Mouse (Mus musculus): ENCODE data around the gene Sema6d. TPM values are rescaled to one million over a fixed set of nuclear protein-coding genes. Genes with fewer than 3 reads are reported as not detected.

The Sema6d gene
- polyA plus RNA-seq, 1 experiment, result not detected

DNA sequence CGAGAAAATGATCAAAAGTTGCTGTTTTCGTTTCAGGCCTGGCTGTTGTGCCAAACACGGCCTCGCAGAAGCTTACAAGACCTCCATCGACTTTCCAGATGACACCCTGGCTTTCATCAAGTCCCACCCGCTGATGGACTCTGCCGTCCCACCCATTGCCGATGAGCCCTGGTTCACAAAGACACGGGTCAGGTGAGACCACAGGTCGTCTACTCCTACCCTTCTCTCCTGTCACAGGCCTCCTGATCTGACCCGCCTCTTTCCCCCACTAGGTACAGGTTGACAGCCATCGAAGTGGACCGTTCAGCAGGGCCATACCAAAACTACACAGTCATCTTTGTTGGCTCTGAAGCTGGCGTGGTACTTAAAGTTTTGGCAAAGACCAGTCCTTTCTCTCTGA is 568.6 kb downstream of the Sema6d start:
- no peak overlapping the region for H3K4me3 ChIP-seq (ENCODE audit: insufficient read depth, low read depth, low read length)
- 90% methylated on average over 14 of the region's 14 CpGs for WGBS
- H3K27ac ChIP-seq (ENCODE audit: insufficient read depth, low read depth, low read length), result no peak overlapping the region
- H3K4me1 ChIP-seq (ENCODE audit: control insufficient read depth, insufficient read depth, low read length), result no peaks in the 10 kb centered on the region
- TF ChIP-seq CTCF (IDR thresholded peaks at IDR 0.05; ENCODE audit: insufficient read depth, low read depth, low read length) (no peak), POLR2A (IDR thresholded peaks at IDR 0.05; ENCODE audit: insufficient read depth, low read depth, low read length) (no peak)

DNA sequence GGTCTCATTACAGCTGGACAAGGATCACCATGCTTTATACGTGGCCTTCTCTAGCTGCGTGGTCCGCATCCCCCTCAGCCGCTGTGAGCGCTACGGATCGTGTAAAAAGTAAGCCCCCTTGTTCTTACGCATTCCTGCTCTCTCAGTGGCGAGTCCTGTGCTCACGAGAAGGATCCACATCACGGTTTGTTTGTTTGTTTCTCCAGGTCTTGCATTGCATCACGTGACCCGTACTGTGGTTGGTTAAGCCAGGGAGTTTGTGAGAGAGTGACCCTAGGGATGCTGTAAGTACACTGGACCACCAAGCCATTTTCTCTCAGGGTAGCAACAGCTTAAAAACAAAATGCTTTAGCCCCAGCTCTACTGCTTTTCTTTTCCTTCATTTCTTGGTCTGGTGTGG is 569.8 kb downstream of the Sema6d start:
- TF ChIP-seq CTCF (IDR thresholded peaks at IDR 0.05; ENCODE audit: insufficient read depth, low read depth, low read length) (no peak), POLR2A (IDR thresholded peaks at IDR 0.05; ENCODE audit: insufficient read depth, low read depth, low read length) (no peak)
- 93% methylated on average over 13 of the region's 13 CpGs for WGBS
- Histone ChIP-seq H3K4me3 (ENCODE audit: insufficient read depth, low read depth, low read length) (no peak overlapping the region), H3K4me1 (ENCODE audit: control insufficient read depth, insufficient read depth, low read length) (no peaks in the 10 kb centered on the region), H3K27ac (ENCODE audit: insufficient read depth, low read depth, low read length) (no peak overlapping the region)

DNA sequence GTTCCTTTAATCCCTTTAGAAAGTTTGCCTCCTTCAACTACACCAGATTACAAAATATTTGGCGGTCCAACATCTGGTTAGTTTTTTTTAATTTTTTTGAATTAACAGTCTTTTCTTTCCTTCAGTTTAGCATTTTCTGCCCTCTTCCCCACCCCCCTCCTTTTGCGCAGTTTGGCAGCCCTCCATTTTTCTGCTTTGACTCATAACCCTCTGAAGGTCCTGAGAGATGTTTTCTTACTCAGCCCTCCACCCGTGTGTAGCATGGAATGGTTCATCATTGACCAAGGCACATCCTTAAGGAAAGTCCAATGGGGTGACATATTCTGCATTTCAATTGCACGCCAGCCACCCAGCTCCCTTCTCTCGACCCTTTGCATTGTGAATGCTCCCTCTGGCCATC is 570.9 kb downstream of the Sema6d start:
- TF ChIP-seq POLR2A (IDR thresholded peaks at IDR 0.05; ENCODE audit: insufficient read depth, low read depth, low read length) (no peak), CTCF (IDR thresholded peaks at IDR 0.05; ENCODE audit: insufficient read depth, low read depth, low read length) (no peak)
- 90% methylated on average over 5 of the region's 5 CpGs for WGBS
- no peak overlapping the region for H3K4me3 ChIP-seq (ENCODE audit: insufficient read depth, low read depth, low read length)
- H3K27ac ChIP-seq (ENCODE audit: insufficient read depth, low read depth, low read length), result no peak overlapping the region
- no peaks in the 10 kb centered on the region for H3K4me1 ChIP-seq (ENCODE audit: control insufficient read depth, insufficient read depth, low read length)

DNA sequence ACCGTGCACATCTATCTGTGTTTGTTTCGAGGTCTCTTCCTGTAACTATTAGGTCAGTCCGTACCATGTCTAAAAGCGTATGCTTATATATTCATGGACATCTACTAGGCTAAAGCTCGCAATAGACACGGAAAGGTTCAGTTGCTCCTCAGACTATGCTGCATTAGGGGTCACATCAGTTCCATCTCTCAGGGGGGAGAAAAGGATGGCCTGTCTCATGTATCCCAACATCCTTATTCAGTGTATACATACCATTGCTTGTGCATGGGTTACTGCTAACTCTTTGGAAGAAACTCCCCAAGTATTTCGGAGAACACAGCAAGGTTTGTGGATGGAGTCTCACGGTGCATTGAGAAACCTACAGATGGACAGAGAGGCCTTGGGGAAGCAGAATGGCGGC is 571.5 kb downstream of the Sema6d start:
- Histone ChIP-seq H3K4me1 (ENCODE audit: control insufficient read depth, insufficient read depth, low read length) (no peaks in the 10 kb centered on the region), H3K4me3 (ENCODE audit: insufficient read depth, low read depth, low read length) (no peak overlapping the region), H3K27ac (ENCODE audit: insufficient read depth, low read depth, low read length) (no peak overlapping the region)
- WGBS, result 97% methylated on average over 9 of the region's 9 CpGs
- no peak for TF ChIP-seq POLR2A (IDR thresholded peaks at IDR 0.05; ENCODE audit: insufficient read depth, low read depth, low read length)

DNA sequence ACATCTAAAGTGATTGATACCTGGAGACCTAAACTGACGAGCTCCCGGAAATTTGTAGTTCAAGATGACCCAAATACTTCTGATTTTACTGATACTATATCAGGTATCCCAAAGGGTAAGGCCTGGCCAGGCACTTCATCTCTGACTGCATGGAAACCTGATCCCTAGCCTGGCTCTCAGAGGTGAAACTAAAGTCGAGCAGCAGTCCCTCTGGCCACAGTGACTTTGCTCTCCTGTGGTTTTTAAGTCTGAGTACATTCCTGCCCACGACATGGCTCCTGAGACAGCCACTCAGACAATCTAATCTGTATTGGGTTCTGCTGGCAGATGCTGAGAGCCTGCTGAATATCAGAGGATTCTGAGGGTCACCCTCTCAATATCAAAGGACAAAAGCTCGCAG is 572.5 kb downstream of the Sema6d start:
- 76% methylated on average over 5 of the region's 5 CpGs for WGBS
- Histone ChIP-seq H3K4me1 (ENCODE audit: control insufficient read depth, insufficient read depth, low read length) (no peaks in the 10 kb centered on the region), H3K27ac (ENCODE audit: insufficient read depth, low read depth, low read length) (no peak overlapping the region), H3K4me3 (ENCODE audit: insufficient read depth, low read depth, low read length) (no peak overlapping the region)
- TF ChIP-seq CTCF (IDR thresholded peaks at IDR 0.05; ENCODE audit: insufficient read depth, low read depth, low read length), result no peak
- no peak for TF ChIP-seq POLR2A (IDR thresholded peaks at IDR 0.05; ENCODE audit: insufficient read depth, low read depth, low read length)

DNA sequence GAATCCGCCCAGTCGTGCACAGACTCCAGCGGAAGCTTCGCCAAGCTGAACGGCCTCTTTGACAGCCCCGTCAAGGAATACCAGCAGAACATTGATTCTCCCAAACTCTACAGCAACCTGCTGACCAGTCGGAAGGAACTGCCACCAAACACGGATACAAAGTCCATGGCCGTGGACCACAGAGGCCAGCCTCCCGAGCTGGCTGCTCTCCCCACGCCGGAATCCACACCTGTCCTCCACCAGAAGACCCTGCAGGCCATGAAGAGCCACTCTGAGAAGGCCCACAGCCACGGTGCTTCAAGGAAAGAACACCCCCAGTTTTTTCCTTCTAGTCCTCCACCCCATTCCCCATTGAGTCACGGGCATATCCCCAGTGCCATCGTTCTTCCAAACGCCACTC is 574.4 kb downstream of the Sema6d start:
- TF ChIP-seq CTCF (IDR thresholded peaks at IDR 0.05; ENCODE audit: insufficient read depth, low read depth, low read length) (no peak), POLR2A (IDR thresholded peaks at IDR 0.05; ENCODE audit: insufficient read depth, low read depth, low read length) (no peak)
- no peaks in the 10 kb centered on the region for H3K4me1 ChIP-seq (ENCODE audit: control insufficient read depth, insufficient read depth, low read length)
- 95% methylated on average over 16 of the region's 16 CpGs for WGBS
- no peak overlapping the region for H3K27ac ChIP-seq (ENCODE audit: insufficient read depth, low read depth, low read length)
- H3K4me3 ChIP-seq (ENCODE audit: insufficient read depth, low read depth, low read length), result no peak overlapping the region

DNA sequence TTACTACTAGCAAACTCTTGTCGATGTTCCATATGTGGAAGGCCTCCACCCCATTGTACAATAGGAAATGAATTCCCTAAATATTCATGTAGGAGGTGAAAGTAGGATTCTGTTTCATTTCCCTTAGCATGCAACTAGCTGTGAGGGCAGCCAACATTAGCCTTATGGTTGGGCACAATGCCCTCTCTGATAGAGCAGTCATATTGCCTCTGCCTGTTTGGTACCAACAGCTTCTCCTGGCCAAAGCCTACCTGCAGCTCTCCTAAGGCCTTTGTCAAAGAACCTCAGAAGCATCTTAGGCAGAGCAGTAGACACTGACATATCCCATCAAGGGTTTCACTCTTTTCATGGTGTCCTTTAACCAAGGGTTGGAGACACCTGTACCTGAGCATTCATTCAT is 578.7 kb downstream of the Sema6d start:
- Histone ChIP-seq H3K27ac (ENCODE audit: insufficient read depth, low read depth, low read length) (no peak overlapping the region), H3K4me1 (ENCODE audit: control insufficient read depth, insufficient read depth, low read length) (no peaks in the 10 kb centered on the region), H3K4me3 (ENCODE audit: insufficient read depth, low read depth, low read length) (no peak overlapping the region)
- TF ChIP-seq CTCF (IDR thresholded peaks at IDR 0.05; ENCODE audit: insufficient read depth, low read depth, low read length) (no peak), POLR2A (IDR thresholded peaks at IDR 0.05; ENCODE audit: insufficient read depth, low read depth, low read length) (no peak)
- 90% methylated on average over 1 of the region's 1 CpGs for WGBS

DNA sequence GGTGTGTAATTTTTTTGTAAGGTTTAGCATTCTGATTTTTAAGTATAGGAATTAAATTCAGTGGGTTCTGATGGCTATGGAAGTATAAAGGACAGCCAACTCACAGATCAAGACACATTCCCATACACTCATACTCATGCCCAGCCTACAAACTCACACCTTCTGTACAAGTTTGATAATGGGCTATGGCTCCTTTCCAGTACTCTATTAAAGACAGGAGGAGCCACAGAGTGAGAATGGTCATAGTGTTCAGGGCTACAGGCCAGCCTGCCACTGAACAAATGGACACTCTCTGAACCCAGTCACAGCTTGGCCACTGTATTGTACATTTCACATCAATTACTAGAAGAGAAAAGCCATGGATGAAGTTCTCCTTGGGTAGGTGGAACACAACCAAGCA is 583.3 kb downstream of the Sema6d start:
- H3K4me3 ChIP-seq (ENCODE audit: insufficient read depth, low read depth, low read length), result no peak overlapping the region
- TF ChIP-seq POLR2A (IDR thresholded peaks at IDR 0.05; ENCODE audit: insufficient read depth, low read depth, low read length) (no peak), CTCF (IDR thresholded peaks at IDR 0.05; ENCODE audit: insufficient read depth, low read depth, low read length) (no peak)
- H3K4me1 ChIP-seq (ENCODE audit: control insufficient read depth, insufficient read depth, low read length), result no peaks in the 10 kb centered on the region
- no peak overlapping the region for H3K27ac ChIP-seq (ENCODE audit: insufficient read depth, low read depth, low read length)

DNA sequence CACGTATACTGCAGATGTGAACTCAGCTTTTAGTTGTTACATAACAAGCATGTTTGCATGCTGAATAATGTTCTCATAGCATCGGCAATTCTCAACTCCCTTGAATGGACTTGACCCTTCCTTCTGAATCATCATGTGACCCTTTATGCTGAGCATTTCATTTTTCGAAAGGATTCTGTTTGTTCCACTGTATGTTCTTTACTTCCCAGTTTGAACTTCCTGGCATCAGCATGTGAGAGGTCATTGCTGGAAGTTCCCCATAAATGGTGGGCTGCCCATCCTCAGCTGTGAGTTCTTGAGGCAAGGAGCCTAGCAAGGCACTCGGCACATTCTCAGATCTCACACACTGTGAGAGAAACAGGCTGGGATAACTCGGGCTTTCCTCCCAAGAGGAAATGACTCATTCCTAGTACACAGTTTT is 594.7 kb downstream of the Sema6d start:
- Histone ChIP-seq H3K4me3 (ENCODE audit: insufficient read depth, low read depth, low read length) (no peak overlapping the region), H3K27ac (ENCODE audit: insufficient read depth, low read depth, low read length) (no peak overlapping the region), H3K4me1 (ENCODE audit: control insufficient read depth, insufficient read depth, low read length) (no peaks in the 10 kb centered on the region)
- TF ChIP-seq POLR2A (IDR thresholded peaks at IDR 0.05; ENCODE audit: insufficient read depth, low read depth, low read length) (no peak), CTCF (IDR thresholded peaks at IDR 0.05; ENCODE audit: insufficient read depth, low read depth, low read length) (no peak)
- 74% methylated on average over 5 of the region's 5 CpGs for WGBS

DNA sequence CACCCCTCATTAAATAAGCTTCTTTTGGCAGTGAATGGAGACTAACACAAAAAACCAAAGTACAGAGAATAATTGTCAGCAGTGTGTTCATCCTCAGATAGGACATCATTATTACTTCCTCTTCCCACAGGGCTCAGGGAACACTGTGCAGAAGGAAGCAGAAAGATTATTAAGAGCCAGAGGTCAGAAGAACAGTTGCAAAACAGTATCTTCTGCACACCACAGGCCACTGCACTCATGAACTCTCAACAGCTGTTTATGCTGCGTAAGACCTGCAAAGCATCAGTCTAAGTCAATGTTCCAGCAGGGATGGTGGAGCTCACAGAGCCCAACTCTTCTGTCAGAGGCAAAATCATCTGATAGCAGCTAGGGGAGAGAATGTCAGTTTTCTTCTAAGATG is 600.6 kb downstream of the Sema6d start:
- TF ChIP-seq CTCF (IDR thresholded peaks at IDR 0.05; ENCODE audit: insufficient read depth, low read depth, low read length) (no peak), POLR2A (IDR thresholded peaks at IDR 0.05; ENCODE audit: insufficient read depth, low read depth, low read length) (no peak)
- no peak overlapping the region for H3K4me3 ChIP-seq (ENCODE audit: insufficient read depth, low read depth, low read length)
- no peaks in the 10 kb centered on the region for H3K4me1 ChIP-seq (ENCODE audit: control insufficient read depth, insufficient read depth, low read length)
- 95% methylated on average over 1 of the region's 1 CpGs for WGBS
- no peak overlapping the region for H3K27ac ChIP-seq (ENCODE audit: insufficient read depth, low read depth, low read length)

Data from olfactory bulb, adult 2 months (tissue).